Mouse (Mus musculus) monocyte, adult 5-6 weeks (primary cell): ENCODE measurements around the gene Pth. TPM values are rescaled to one million over a fixed set of nuclear protein-coding genes. Genes with fewer than 3 reads are reported as not detected.

Experiments
- ATAC-seq: fragments of 153-309, 156-312 bp; replicated peaks from 2 replicates; pipeline ENCODE4 v1.8.0; 2017; ENCODE audit warnings: mild to moderate bottlenecking; ENCODE audit not compliant: low TSS enrichment, insufficient number of reproducible peaks, severe bottlenecking, poor library complexity, low FRiP score
- total RNA-seq: library from RNA; stranded (forward); fragments of 200-1000, 200-491, 200-594 nt; gene quantifications from 3 replicates; pipeline ENCODE4 v1.2.3, GENCODE M21; 2017

Pth gene
- total RNA-seq, result not detected in 3 replicates

GRCm38 (mm10) chr7:113388470-113388869 is at the start of gene Pth:
TSS of gene Pth (minus strand) at chr7:113388570.
- ATAC-seq, result no peak

GRCm38 (mm10) chr7:113436312-113436711 is 47.9 kb upstream of the Pth start:
- 0 out of 2 replicates have a peak, but pooled peaks have one; percentile 27 for ATAC-seq

GRCm38 (mm10) chr7:113434286-113434685 is 45.9 kb upstream of the Pth start:
- no peak for ATAC-seq

GRCm38 (mm10) chr7:113433451-113433850 is 45.1 kb upstream of the Pth start:
- no peak for ATAC-seq

GRCm38 (mm10) chr7:113432891-113433290 is 44.5 kb upstream of the Pth start:
- ATAC-seq, result no peak

- no peak for ATAC-seq
Observed at GRCm38 (mm10) chr7:113420771-113421170, 32.4 kb upstream of the Pth start.

GRCm38 (mm10) chr7:113419070-113419782 is 30.9 kb upstream of the Pth start:
- ATAC-seq, result 0 out of 2 replicates have a peak, but pooled peaks have one; percentile 22

GRCm38 (mm10) chr7:113416536-113416935 is 28.2 kb upstream of the Pth start:
- no peak for ATAC-seq

GRCm38 (mm10) chr7:113415256-113415655 is 26.9 kb upstream of the Pth start:
- no peak for ATAC-seq

- ATAC-seq, result no peak
Observed at GRCm38 (mm10) chr7:113408712-113409111, 20.3 kb upstream of the Pth start.

GRCm38 (mm10) chr7:113398083-113398482 is 9.7 kb upstream of the Pth start:
- no peak for ATAC-seq

- ATAC-seq, result no peak
Observed at GRCm38 (mm10) chr7:113396661-113397060, 8.3 kb upstream of the Pth start.

GRCm38 (mm10) chr7:113391619-113392018 is 3.2 kb upstream of the Pth start:
- ATAC-seq, result no peak

- ATAC-seq, result peak; percentile 99
Observed at GRCm38 (mm10) chr7:113377875-113378658, 10.3 kb downstream of the Pth start.

GRCm38 (mm10) chr7:113372682-113373081 is 15.7 kb downstream of the Pth start:
- 0 out of 2 replicates have a peak, but pooled peaks have one; percentile 23 for ATAC-seq

- ATAC-seq, result 0 out of 2 replicates have a peak, but pooled peaks have one; percentile 32
Observed at GRCm38 (mm10) chr7:113369620-113370340, 18.6 kb downstream of the Pth start.

- ATAC-seq, result peak; percentile 98
Observed at GRCm38 (mm10) chr7:113368746-113369619, 19.4 kb downstream of the Pth start, which contains the start of gene Btbd10. TSS of gene Btbd10 (minus strand) at chr7:113369392.

GRCm38 (mm10) chr7:113367440-113367839 is 20.9 kb downstream of the Pth start:
- no peak for ATAC-seq
